Mouse (Mus musculus) heart, embryonic 16.5 days (tissue): ENCODE results near the gene Ifna14. TPM values are rescaled to one million over a fixed set of nuclear protein-coding genes. Genes with fewer than 3 reads are reported as not detected.

Experiments used
- ATAC-seq: fragments of 200-750 bp; cut with Nextera tagmentation; replicated peaks from 2 replicates; pipeline ENCODE4 v1.8.0; 2017; ENCODE audit warnings: moderate number of reproducible peaks; ENCODE audit not compliant: insufficient read depth, low FRiP score; ENCODE audit errors: extremely low read depth
- H3K27ac ChIP-seq: fragments of 300-500 bp; sonication (generic); 2 replicates; pipeline ENCODE4 v1.5.1; 2014; ENCODE audit warnings: mild to moderate bottlenecking, low read length, control low read depth, moderate library complexity
- H3K27me3 ChIP-seq: fragments of 300-500 bp; sonication (generic); 2 replicates; pipeline ENCODE4 v1.6.1; 2014; ENCODE audit warnings: low read length, mixed read lengths; ENCODE audit not compliant: control insufficient read depth, insufficient read depth
- H3K36me3 ChIP-seq: fragments of 300-500 bp; sonication (generic); 2 replicates; pipeline ENCODE4 v1.6.1; 2014; ENCODE audit not compliant: control insufficient read depth, insufficient read depth
- H3K4me1 ChIP-seq: fragments of 300-500 bp; sonication (generic); 2 replicates; pipeline ENCODE4 v1.6.1; 2014; ENCODE audit warnings: low read length, mixed read lengths; ENCODE audit not compliant: control insufficient read depth, insufficient read depth
- H3K4me2 ChIP-seq: fragments of 300-500 bp; sonication (generic); 2 replicates; pipeline ENCODE4 v1.6.1; 2014; ENCODE audit warnings: low read depth, mild to moderate bottlenecking, control low read depth, low read length
- H3K4me3 ChIP-seq: fragments of 300-500 bp; sonication (generic); 2 replicates; pipeline ENCODE4 v1.5.1; 2014; ENCODE audit warnings: mild to moderate bottlenecking, control low read depth, low read length
- H3K9ac ChIP-seq: fragments of 300-500 bp; sonication (generic); 2 replicates; pipeline ENCODE4 v1.6.1; 2014; ENCODE audit warnings: low read length, control low read depth
- H3K9me3 ChIP-seq: fragments of 300-500 bp; sonication (generic); replicated peaks from 2 replicates; pipeline ENCODE4 v1.6.1; 2016; ENCODE audit warnings: low read length; ENCODE audit not compliant: control insufficient read depth
- WGBS: fragments of 180-500 bp; shearing (Covaris S2); extraction: QIAGEN DNeasy Blood & Tissue Kit; methylation state at CpG from one replicate; pipeline ENCODE4 v1.1.7; 2014; 5-methylcytosine and 5-hydroxymethylcytosine counted together
- polyA plus RNA-seq: library from polyadenylated mRNA; unstranded; fragments of >200 nt; fragmentation: Nextera tagmentation; extraction: Ambion mirVana; gene quantifications from 2 replicates; pipeline ENCODE4 v1.2.1, GENCODE M21; 2015

Gene Ifna14
- polyA plus RNA-seq, 1 experiment from 2014 or later = not detected

GRCm38 (mm10) chr4:88522674-88523073 is 48.9 kb downstream of the Ifna14 start, which contains the start of gene Ifnb1:
Gene Ifnb1, minus strand, starts transcription at chr4:88522774.
- no peaks in the 10 kb centered on the region for H3K27me3 ChIP-seq
- H3K9me3 ChIP-seq = no peaks in the 10 kb centered on the region
- no peak within 1 kb of the TSS for H3K9ac ChIP-seq
- no peaks in the 10 kb centered on the region for H3K4me1 ChIP-seq
- no peaks in the 10 kb centered on the region for H3K36me3 ChIP-seq
- no peak within 1 kb of the TSS for H3K4me2 ChIP-seq
- no peak within 1 kb of the TSS for H3K27ac ChIP-seq
- ATAC-seq = no peak
- 70% methylated on average over 4 of the region's 4 CpGs for WGBS
- H3K4me3 ChIP-seq = no peak within 1 kb of the TSS

Other genes starting within 250 kb of the Ifna14 start
- 7.3 and 7.8 TPM in 2 replicates for gene Hacd4, start 132.9 kb downstream of the Ifna14 start, polyA plus RNA-seq
- gene Ifnb1, start 49.0 kb downstream of the Ifna14 start, polyA plus RNA-seq = not detected in 2 replicates
- not detected in 2 replicates for gene Ifna15, start 13.6 kb downstream of the Ifna14 start, polyA plus RNA-seq
- gene Ifna9, start 20.6 kb upstream of the Ifna14 start, polyA plus RNA-seq = not detected in 2 replicates
- gene Ifna12, start 31.6 kb upstream of the Ifna14 start, polyA plus RNA-seq = not detected in 2 replicates
- not detected in 2 replicates for gene C87499, start 62.6 kb upstream of the Ifna14 start, polyA plus RNA-seq
- not detected in 2 replicates for gene Ifna13, start 72.7 kb upstream of the Ifna14 start, polyA plus RNA-seq
- gene Ifna16, start 105.1 kb upstream of the Ifna14 start, polyA plus RNA-seq = not detected in 2 replicates
- gene Ifna2, start 112.1 kb upstream of the Ifna14 start, polyA plus RNA-seq = not detected in 2 replicates
- not detected in 2 replicates for gene Ifnab, start 119.6 kb upstream of the Ifna14 start, polyA plus RNA-seq
- gene Gm26566, start 150.0 kb upstream of the Ifna14 start, polyA plus RNA-seq = 0.76 and 1.1 TPM in 2 replicates
- gene Klhl9, start 150.7 kb upstream of the Ifna14 start, polyA plus RNA-seq = 77.2 and 82.3 TPM in 2 replicates
- gene Gm13271, start 183.1 kb upstream of the Ifna14 start, polyA plus RNA-seq = not detected in 2 replicates
- gene Gm13283, start 188.3 kb upstream of the Ifna14 start, polyA plus RNA-seq = 0.25 TPM in 2 replicates
- 0.39 and 0.45 TPM in 2 replicates for gene Gm13290, start 202.0 kb upstream of the Ifna14 start, polyA plus RNA-seq
- gene Gm13289, start 205.1 kb upstream of the Ifna14 start, polyA plus RNA-seq = not detected in 2 replicates
- not detected in 2 replicates for gene Gm13272, start 208.1 kb upstream of the Ifna14 start, polyA plus RNA-seq
- gene Ifnz, start 210.3 kb upstream of the Ifna14 start, polyA plus RNA-seq = 0.50 TPM in 1 of 2 replicates, not detected in the other
- not detected in 2 replicates for gene Gm13276, start 213.9 kb upstream of the Ifna14 start, polyA plus RNA-seq
- not detected in 2 replicates for gene Gm13277, start 216.8 kb upstream of the Ifna14 start, polyA plus RNA-seq
- gene Gm13278, start 219.8 kb upstream of the Ifna14 start, polyA plus RNA-seq = not detected in 2 replicates
- not detected in 2 replicates for gene Gm13275, start 222.7 kb upstream of the Ifna14 start, polyA plus RNA-seq
- not detected in 2 replicates for gene Gm13279, start 225.6 kb upstream of the Ifna14 start, polyA plus RNA-seq
- gene Gm13285, start 227.9 kb upstream of the Ifna14 start, polyA plus RNA-seq = 0.72 and 1.6 TPM in 2 replicates
- gene Gm13287, start 231.5 kb upstream of the Ifna14 start, polyA plus RNA-seq = not detected in 2 replicates
- not detected in 2 replicates for gene Gm13288, start 233.7 kb upstream of the Ifna14 start, polyA plus RNA-seq
- gene Ifna7, start 244.4 kb upstream of the Ifna14 start, polyA plus RNA-seq = not detected in 2 replicates
- gene Ifna11, start 248.2 kb upstream of the Ifna14 start, polyA plus RNA-seq = not detected in 2 replicates